Mouse (Mus musculus): ENCODE measurements around the gene Xntrpc. TPM values are rescaled to one million over a fixed set of nuclear protein-coding genes. Genes with fewer than 3 reads are reported as not detected.
"Not testable (repeated sequence)": the region's sequence is repeated elsewhere in the genome, so short reads cannot be mapped to it uniquely, and the experiment has no call there.

The Xntrpc gene
- polyA plus RNA-seq, 1 experiment from 2014 or later: 2.0 TPM

- H3K4me3 ChIP-seq: no peak overlapping the region
- peaks cover 63% of the 10 kb centered on the region for H3K36me3 ChIP-seq
- DNase-seq (ENCODE audit: low spot score): no peak
- WGBS: 97% methylated on average over 2 of the region's 2 CpGs
- H3K9me3 ChIP-seq: no peaks in the 10 kb centered on the region
- H3K27me3 ChIP-seq (ENCODE audit: insufficient read depth, poor library complexity, severe bottlenecking): no peaks in the 10 kb centered on the region
- H3K4me1 ChIP-seq (replicated peaks): no peaks in the 10 kb centered on the region
- H3K27ac ChIP-seq: no peak overlapping the region
Observed at GRCm38 (mm10) chr7:102042314-102042713, 23.2 kb upstream of the Xntrpc start.

- not testable (repeated sequence) for H3K9me3 ChIP-seq; H3K27me3 ChIP-seq (ENCODE audit: insufficient read depth, poor library complexity, severe bottlenecking); H3K4me1 ChIP-seq (replicated peaks); DNase-seq (ENCODE audit: low spot score); H3K27ac ChIP-seq; H3K4me3 ChIP-seq
- H3K36me3 ChIP-seq: peaks cover 46% of the 10 kb centered on the region
Observed at GRCm38 (mm10) chr7:102048524-102048923, 17.0 kb upstream of the Xntrpc start.

- no peaks in the 10 kb centered on the region for H3K27me3 ChIP-seq (ENCODE audit: insufficient read depth, poor library complexity, severe bottlenecking)
- peaks cover 53% of the 10 kb centered on the region for H3K36me3 ChIP-seq
- no peak overlapping the region for H3K4me3 ChIP-seq
- DNase-seq (ENCODE audit: low spot score): no peak
- no peak overlapping the region for H3K27ac ChIP-seq
- WGBS: 88% methylated on average over 3 of the region's 3 CpGs
- H3K9me3 ChIP-seq: no peaks in the 10 kb centered on the region
- peaks cover 15% of the 10 kb centered on the region for H3K4me1 ChIP-seq (replicated peaks)
Observed at GRCm38 (mm10) chr7:102061353-102061752, 4.2 kb upstream of the Xntrpc start.

- H3K36me3 ChIP-seq: peaks cover 46% of the 10 kb centered on the region
- H3K27ac ChIP-seq: no peak overlapping the region
- H3K4me3 ChIP-seq: no peak overlapping the region
- H3K27me3 ChIP-seq (ENCODE audit: insufficient read depth, poor library complexity, severe bottlenecking): no peaks in the 10 kb centered on the region
- H3K9me3 ChIP-seq: no peaks in the 10 kb centered on the region
- 94% methylated on average over 1 of the region's 1 CpGs for WGBS
- no peak for DNase-seq (ENCODE audit: low spot score)
- H3K4me1 ChIP-seq (replicated peaks): peaks cover 18% of the 10 kb centered on the region
Observed at GRCm38 (mm10) chr7:102062203-102062602, 3.3 kb upstream of the Xntrpc start.

- no peaks in the 10 kb centered on the region for H3K9me3 ChIP-seq
- no peaks in the 10 kb centered on the region for H3K27me3 ChIP-seq (ENCODE audit: insufficient read depth, poor library complexity, severe bottlenecking)
- peaks cover 44% of the 10 kb centered on the region for H3K36me3 ChIP-seq
- peaks cover 18% of the 10 kb centered on the region for H3K4me1 ChIP-seq (replicated peaks)
- H3K27ac ChIP-seq: no peak overlapping the region
- 90% methylated on average over 9 of the region's 9 CpGs for WGBS
- H3K4me3 ChIP-seq: peak overlapping the region; percentile 70
- DNase-seq (ENCODE audit: low spot score): no peak
Observed at GRCm38 (mm10) chr7:102063891-102064290, 1.6 kb upstream of the Xntrpc start.

- Histone ChIP-seq H3K27me3 (ENCODE audit: insufficient read depth, poor library complexity, severe bottlenecking) (no peaks in the 10 kb centered on the region), H3K4me1 (replicated peaks) (peaks cover 18% of the 10 kb centered on the region), H3K9me3 (no peaks in the 10 kb centered on the region), H3K36me3 (peaks cover 41% of the 10 kb centered on the region), H3K4me3 (peak overlapping the region; percentile 70), H3K27ac (peak overlapping the region; percentile 90)
- under 1% methylated on average over 9 of the region's 9 CpGs for WGBS
- no peak for DNase-seq (ENCODE audit: low spot score)
Observed at GRCm38 (mm10) chr7:102064655-102065045, 863 bp upstream of the Xntrpc start.

GRCm38 (mm10) chr7:102066363-102066762 lies 850 bp downstream of the Xntrpc start:
- no peaks in the 10 kb centered on the region for H3K9me3 ChIP-seq
- 88% methylated on average over 6 of the region's 6 CpGs for WGBS
- peaks cover 18% of the 10 kb centered on the region for H3K4me1 ChIP-seq (replicated peaks)
- peaks cover 44% of the 10 kb centered on the region for H3K36me3 ChIP-seq
- H3K4me3 ChIP-seq: peak overlapping the region; percentile 70
- H3K27ac ChIP-seq: peak overlapping the region; percentile 90; the same call in 1 of the 2 replicates
- no peak for DNase-seq (ENCODE audit: low spot score)
- H3K27me3 ChIP-seq (ENCODE audit: insufficient read depth, poor library complexity, severe bottlenecking): no peaks in the 10 kb centered on the region

GRCm38 (mm10) chr7:102076714-102077296 lies 11.3 kb downstream of the Xntrpc start:
- no peak overlapping the region for H3K4me3 ChIP-seq
- no peaks in the 10 kb centered on the region for H3K9me3 ChIP-seq
- H3K27ac ChIP-seq: no peak overlapping the region
- no peaks in the 10 kb centered on the region for H3K4me1 ChIP-seq (replicated peaks)
- WGBS: 88% methylated on average over 7 of the region's 7 CpGs
- peaks cover 96% of the 10 kb centered on the region for H3K36me3 ChIP-seq
- DNase-seq (ENCODE audit: low spot score): no peak
- no peaks in the 10 kb centered on the region for H3K27me3 ChIP-seq (ENCODE audit: insufficient read depth, poor library complexity, severe bottlenecking)

- Histone ChIP-seq H3K4me3 (no peak overlapping the region), H3K27me3 (ENCODE audit: insufficient read depth, poor library complexity, severe bottlenecking) (no peaks in the 10 kb centered on the region), H3K36me3 (peaks cover 96% of the 10 kb centered on the region), H3K9me3 (no peaks in the 10 kb centered on the region), H3K4me1 (replicated peaks) (no peaks in the 10 kb centered on the region), H3K27ac (no peak overlapping the region)
- no peak for DNase-seq (ENCODE audit: low spot score)
- 82% methylated on average over 7 of the region's 7 CpGs for WGBS
Observed at GRCm38 (mm10) chr7:102078517-102078916, 13.0 kb downstream of the Xntrpc start.

GRCm38 (mm10) chr7:102080311-102080710 lies 14.8 kb downstream of the Xntrpc start:
- H3K4me1 ChIP-seq (replicated peaks): no peaks in the 10 kb centered on the region
- H3K27me3 ChIP-seq (ENCODE audit: insufficient read depth, poor library complexity, severe bottlenecking): no peaks in the 10 kb centered on the region
- H3K27ac ChIP-seq: no peak overlapping the region
- no peak for DNase-seq (ENCODE audit: low spot score)
- no peak overlapping the region for H3K4me3 ChIP-seq
- H3K36me3 ChIP-seq: peaks cover 96% of the 10 kb centered on the region
- H3K9me3 ChIP-seq: no peaks in the 10 kb centered on the region
- WGBS: 92% methylated on average over 8 of the region's 8 CpGs

GRCm38 (mm10) chr7:102081784-102082183 lies 16.3 kb downstream of the Xntrpc start:
- WGBS: 94% methylated on average over 5 of the region's 5 CpGs
- no peaks in the 10 kb centered on the region for H3K9me3 ChIP-seq
- H3K4me3 ChIP-seq: no peak overlapping the region
- no peaks in the 10 kb centered on the region for H3K27me3 ChIP-seq (ENCODE audit: insufficient read depth, poor library complexity, severe bottlenecking)
- no peak overlapping the region for H3K27ac ChIP-seq
- H3K4me1 ChIP-seq (replicated peaks): no peaks in the 10 kb centered on the region
- DNase-seq (ENCODE audit: low spot score): no peak
- H3K36me3 ChIP-seq: peaks cover 92% of the 10 kb centered on the region

- Histone ChIP-seq H3K36me3 (peaks cover 89% of the 10 kb centered on the region), H3K4me3 (no peak within 1 kb of the TSS), H3K27me3 (ENCODE audit: insufficient read depth, poor library complexity, severe bottlenecking) (no peaks in the 10 kb centered on the region), H3K4me1 (replicated peaks) (no peaks in the 10 kb centered on the region), H3K27ac (no peak within 1 kb of the TSS), H3K9me3 (no peaks in the 10 kb centered on the region)
- WGBS: 87% methylated on average over 5 of the region's 5 CpGs
- DNase-seq (ENCODE audit: low spot score): no peak
Observed at GRCm38 (mm10) chr7:102082816-102083215, 17.3 kb downstream of the Xntrpc start, which contains the start of gene Trpc2. TSS of gene Trpc2 (plus strand) at chr7:102083116.

- DNase-seq (ENCODE audit: low spot score): no peak
- H3K36me3 ChIP-seq: peaks cover 89% of the 10 kb centered on the region
Observed at GRCm38 (mm10) chr7:102084041-102084696, 18.7 kb downstream of the Xntrpc start.

More at GRCm38 (mm10) chr7:102084041-102084696, 18.7 kb downstream of the Xntrpc start:
- WGBS: 93% methylated on average over 26 of the region's 26 CpGs
- no peak overlapping the region for H3K27ac ChIP-seq
- no peaks in the 10 kb centered on the region for H3K27me3 ChIP-seq (ENCODE audit: insufficient read depth, poor library complexity, severe bottlenecking)
- H3K9me3 ChIP-seq: no peaks in the 10 kb centered on the region
- no peak overlapping the region for H3K4me3 ChIP-seq
- no peaks in the 10 kb centered on the region for H3K4me1 ChIP-seq (replicated peaks)
